Mouse (Mus musculus): ENCODE data around the gene Grm4. TPM values are rescaled to one million over a fixed set of nuclear protein-coding genes. Genes with fewer than 3 reads are reported as not detected.
A peak's percentile ranks its signal among the peaks of the same experiment; 100 is the strongest.

Grm4 gene
- total RNA-seq, 2 experiments from 2014 or later = 0.11 to 0.44 TPM

GRCm38 (mm10) chr17:27500811-27501210, 20.4 kb downstream of the Grm4 start:
- DNase-seq (ENCODE audit: low spot score) = no peak
- intact Hi-C loops (cut with DNase I) = no loop called here

- no peak for DNase-seq (ENCODE audit: low spot score)
- intact Hi-C loops (cut with DNase I) = no loop called here
These were observed 22.1 kb downstream of the Grm4 start for GRCm38 (mm10) chr17:27499080-27499479.

GRCm38 (mm10) chr17:27497798-27498197, 23.4 kb downstream of the Grm4 start:
- intact Hi-C loops (cut with DNase I) = no loop called here
- DNase-seq (ENCODE audit: low spot score) = no peak

GRCm38 (mm10) chr17:27495008-27495540, 26.1 kb downstream of the Grm4 start:
- intact Hi-C loops (cut with DNase I) = no loop called here
- DNase-seq (ENCODE audit: low spot score) = no peak

GRCm38 (mm10) chr17:27493969-27494368, 27.2 kb downstream of the Grm4 start:
- intact Hi-C loops (cut with DNase I) = no loop called here
- no peak for DNase-seq (ENCODE audit: low spot score)

GRCm38 (mm10) chr17:27493389-27493788, 27.8 kb downstream of the Grm4 start:
- DNase-seq (ENCODE audit: low spot score) = no peak
- intact Hi-C loops (cut with DNase I) = no loop called here

GRCm38 (mm10) chr17:27488173-27488823, 32.9 kb downstream of the Grm4 start:
- no peak for DNase-seq (ENCODE audit: low spot score)
- intact Hi-C loops (cut with DNase I) = no loop called here

GRCm38 (mm10) chr17:27485940-27486339, 35.3 kb downstream of the Grm4 start:
- no peak for DNase-seq (ENCODE audit: low spot score)
- intact Hi-C loops (cut with DNase I) = no loop called here

GRCm38 (mm10) chr17:27483571-27483970, 37.6 kb downstream of the Grm4 start:
- intact Hi-C loops (cut with DNase I) = no loop called here
- DNase-seq (ENCODE audit: low spot score) = no peak

- intact Hi-C loops (cut with DNase I) = no loop called here
These were observed 40.8 kb downstream of the Grm4 start for GRCm38 (mm10) chr17:27480143-27481103.

GRCm38 (mm10) chr17:27475650-27476049, 45.6 kb downstream of the Grm4 start:
- no peak for DNase-seq (ENCODE audit: low spot score)
- intact Hi-C loops (cut with DNase I) = no loop called here

More at GRCm38 (mm10) chr17:27480143-27481103, 40.8 kb downstream of the Grm4 start:
- peak; percentile 13 for DNase-seq (ENCODE audit: low spot score)

GRCm38 (mm10) chr17:27466620-27467019, 54.6 kb downstream of the Grm4 start:
- DNase-seq (ENCODE audit: low spot score) = no peak
- intact Hi-C loops (cut with DNase I) = no loop called here

- intact Hi-C loops (cut with DNase I) = no loop called here
- no peak for DNase-seq (ENCODE audit: low spot score)
These were observed 55.3 kb downstream of the Grm4 start for GRCm38 (mm10) chr17:27465924-27466323.

- no peak for DNase-seq (ENCODE audit: low spot score)
- intact Hi-C loops (cut with DNase I) = no loop called here
These were observed 56.8 kb downstream of the Grm4 start for GRCm38 (mm10) chr17:27464327-27464962.

GRCm38 (mm10) chr17:27459979-27460378, 61.2 kb downstream of the Grm4 start:
- DNase-seq (ENCODE audit: low spot score) = no peak
- intact Hi-C loops (cut with DNase I) = no loop called here

- no peak for DNase-seq (ENCODE audit: low spot score)
- intact Hi-C loops (cut with DNase I) = no loop called here
These were observed 62.0 kb downstream of the Grm4 start for GRCm38 (mm10) chr17:27459241-27459640.

GRCm38 (mm10) chr17:27457863-27458494, 63.2 kb downstream of the Grm4 start:
- intact Hi-C loops (cut with DNase I) = no loop called here
- DNase-seq (ENCODE audit: low spot score) = no peak

- intact Hi-C loops (cut with DNase I) = no loop called here
These were observed 64.1 kb downstream of the Grm4 start for GRCm38 (mm10) chr17:27457038-27457577.

GRCm38 (mm10) chr17:27456364-27456763, 64.8 kb downstream of the Grm4 start:
- DNase-seq (ENCODE audit: low spot score) = no peak
- intact Hi-C loops (cut with DNase I) = no loop called here

More at GRCm38 (mm10) chr17:27457038-27457577, 64.1 kb downstream of the Grm4 start:
- no peak for DNase-seq (ENCODE audit: low spot score)
